Mouse (Mus musculus): ENCODE data around the gene Sema3c. TPM values are rescaled to one million over a fixed set of nuclear protein-coding genes. Genes with fewer than 3 reads are reported as not detected.
"Not testable (repeated sequence)": the region's sequence is repeated elsewhere in the genome, so short reads cannot be mapped to it uniquely, and the experiment has no call there.

The Sema3c gene
- 32.8 and 33.1 TPM in 2 replicates for polyA plus RNA-seq (2016; fragmentation: Nextera tagmentation; extraction: Ambion mirVana)

DNA sequence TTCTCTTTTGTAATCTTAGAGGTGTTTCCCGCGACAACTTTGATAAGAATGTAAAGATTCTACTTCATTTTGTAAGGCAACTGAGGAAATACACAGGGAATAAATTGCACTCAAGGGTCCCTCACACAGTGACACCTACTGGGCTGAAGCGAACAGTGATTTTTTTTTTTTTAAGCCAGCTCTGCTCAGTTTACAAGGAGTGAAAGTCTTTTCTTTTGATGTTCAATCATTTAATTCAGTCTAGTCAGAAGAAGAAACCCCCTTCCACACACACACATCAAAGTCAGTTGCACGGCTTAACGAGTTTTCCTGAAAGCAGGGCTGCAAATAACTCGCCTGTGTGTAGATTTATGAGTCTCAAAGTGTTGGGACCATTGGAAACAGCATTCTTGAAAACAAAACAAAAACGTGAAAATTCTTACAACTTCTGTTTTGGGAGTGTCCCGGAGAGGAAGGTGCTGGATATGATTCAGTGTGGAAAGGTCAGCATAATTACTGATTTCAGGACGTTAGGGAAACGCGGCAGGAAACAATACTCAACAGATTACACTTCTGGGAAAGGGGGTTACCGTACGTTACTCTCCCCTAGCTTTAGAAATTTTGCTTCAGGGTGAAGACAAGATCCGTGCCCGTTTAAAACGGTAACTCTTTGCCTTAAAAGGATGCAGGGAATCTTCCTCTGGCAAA lies at the start of gene Sema3c:
Gene Sema3c (plus strand): TSS at position 588 of the 687 bp plus-strand sequence.
- 1% methylated on average over 16 of the region's 16 CpGs for WGBS
- Histone ChIP-seq H3K27ac (ENCODE audit: poor library complexity, severe bottlenecking) (peak within 1 kb of the TSS; percentile 50), H3K9me3 (replicated peaks) (no peaks in the 10 kb centered on the region), H3K27me3 (replicated peaks) (no peaks in the 10 kb centered on the region), H3K4me2 (peak within 1 kb of the TSS; percentile 79), H3K4me3 (peak within 1 kb of the TSS; percentile 57), H3K4me1 (replicated peaks) (no peaks in the 10 kb centered on the region), H3K36me3 (no peaks in the 10 kb centered on the region), H3K9ac (peak within 1 kb of the TSS; percentile 69)
- ATAC-seq (ENCODE audit: insufficient number of reproducible peaks, low FRiP score) = peak; percentile 46; the same call in 1 of the 2 replicates

DNA sequence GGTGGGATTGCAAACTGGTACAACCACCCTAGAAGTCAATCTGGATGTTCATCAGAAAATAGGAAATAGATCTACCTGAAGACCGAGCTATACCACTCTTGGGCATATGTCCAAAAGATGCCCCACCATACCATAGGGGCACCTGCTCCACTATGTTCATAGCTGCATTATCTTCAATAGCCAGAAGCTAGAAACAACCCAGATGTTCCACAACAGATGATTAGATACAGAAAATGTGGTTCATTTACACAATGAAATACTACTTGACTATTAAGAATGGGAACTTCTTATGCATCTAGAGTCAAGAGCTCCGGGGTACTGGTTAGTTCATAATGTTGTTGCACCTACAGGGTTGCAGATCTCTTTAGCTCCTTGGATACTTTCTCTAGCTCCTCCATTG lies 42.9 kb upstream of the Sema3c start:
- ATAC-seq (ENCODE audit: insufficient number of reproducible peaks, low FRiP score) = not testable (repeated sequence)
- WGBS = 89% methylated on average over 2 of the region's 2 CpGs

DNA sequence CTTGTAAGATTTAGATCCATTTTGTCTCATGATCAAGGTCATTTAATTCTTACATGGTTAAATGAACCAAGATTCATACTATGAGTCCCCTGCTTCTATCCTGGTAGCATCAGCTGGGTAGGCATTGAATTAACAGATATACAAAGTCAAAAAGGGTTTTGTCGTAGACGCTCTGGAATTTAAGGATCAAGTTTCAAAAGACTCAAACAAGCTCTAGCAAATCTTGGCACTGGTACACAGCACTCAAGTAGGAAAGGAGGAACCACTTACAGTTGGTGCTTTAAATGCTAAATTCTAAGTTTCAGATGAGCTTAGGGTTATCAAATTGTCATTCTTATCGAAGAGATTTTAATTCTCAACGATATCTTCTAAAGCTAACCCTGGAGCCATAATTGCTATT lies 30.9 kb upstream of the Sema3c start:
- Histone ChIP-seq H3K27me3 (replicated peaks) (no peaks in the 10 kb centered on the region), H3K9me3 (replicated peaks) (no peaks in the 10 kb centered on the region), H3K4me2 (no peak overlapping the region), H3K27ac (ENCODE audit: poor library complexity, severe bottlenecking) (no peak overlapping the region), H3K36me3 (no peaks in the 10 kb centered on the region), H3K4me3 (no peak overlapping the region), H3K9ac (no peak overlapping the region), H3K4me1 (replicated peaks) (no peaks in the 10 kb centered on the region)
- ATAC-seq (ENCODE audit: insufficient number of reproducible peaks, low FRiP score) = no peak
- WGBS = 73% methylated on average over 4 of the region's 4 CpGs

More for the DNA sequence above, 42.9 kb upstream of the Sema3c start:
- not testable (repeated sequence) for H3K4me2 ChIP-seq; H3K36me3 ChIP-seq; H3K4me1 ChIP-seq (replicated peaks); H3K9me3 ChIP-seq (replicated peaks); H3K4me3 ChIP-seq; H3K27ac ChIP-seq (ENCODE audit: poor library complexity, severe bottlenecking); H3K9ac ChIP-seq; H3K27me3 ChIP-seq (replicated peaks)

DNA sequence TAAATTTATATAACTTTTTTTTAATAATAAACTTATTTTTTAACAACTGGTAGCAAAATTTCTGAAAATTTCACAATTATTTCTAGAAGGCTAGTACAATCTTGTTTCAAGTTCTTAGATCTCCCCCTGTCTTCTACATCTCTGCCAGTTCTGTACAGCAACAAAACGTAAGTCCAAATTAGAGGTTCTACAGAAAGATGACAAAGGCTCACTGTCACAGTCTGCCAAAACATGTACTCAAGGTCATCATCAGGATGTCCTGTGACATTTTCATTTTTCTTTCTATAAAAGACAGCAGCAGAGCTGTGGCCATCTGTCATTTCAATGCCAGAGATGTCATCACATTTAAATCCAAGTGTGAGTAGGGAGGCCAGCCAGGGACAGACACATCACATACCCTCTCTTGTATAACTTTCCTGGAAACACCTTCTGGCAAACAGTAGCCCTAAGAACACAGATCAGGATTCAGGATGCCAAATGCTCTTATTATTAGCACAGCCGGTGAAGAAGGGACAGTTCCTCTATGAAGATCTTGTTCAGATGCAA lies 29.1 kb upstream of the Sema3c start:
- Histone ChIP-seq H3K4me3 (no peak overlapping the region), H3K4me2 (no peak overlapping the region), H3K36me3 (no peaks in the 10 kb centered on the region), H3K9ac (no peak overlapping the region), H3K27me3 (replicated peaks) (no peaks in the 10 kb centered on the region), H3K9me3 (replicated peaks) (no peaks in the 10 kb centered on the region), H3K4me1 (replicated peaks) (no peaks in the 10 kb centered on the region), H3K27ac (ENCODE audit: poor library complexity, severe bottlenecking) (no peak overlapping the region)
- ATAC-seq (ENCODE audit: insufficient number of reproducible peaks, low FRiP score) = no peak
- 80% methylated on average over 2 of the region's 2 CpGs for WGBS

DNA sequence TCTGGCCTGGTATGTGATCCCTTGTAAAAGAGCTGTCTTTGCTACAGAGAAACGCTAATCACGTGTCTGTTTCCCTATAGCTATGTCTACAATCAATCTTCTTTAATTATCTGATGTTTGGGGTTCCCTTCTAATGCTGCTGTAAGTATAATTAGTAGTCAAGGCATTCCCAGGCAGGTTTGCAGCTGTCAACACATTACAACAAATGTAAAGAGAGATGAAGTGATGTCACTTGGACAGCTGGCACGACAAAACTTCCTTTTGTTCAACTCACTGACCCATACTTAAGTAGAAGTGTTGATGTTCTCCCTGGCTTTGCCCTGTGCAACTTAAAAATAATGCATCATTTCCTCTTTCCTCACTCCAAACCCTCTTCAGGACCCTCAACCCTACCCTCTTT lies 22.4 kb upstream of the Sema3c start:
- Histone ChIP-seq H3K9ac (no peak overlapping the region), H3K4me2 (no peak overlapping the region), H3K4me3 (no peak overlapping the region), H3K4me1 (replicated peaks) (peaks cover 8% of the 10 kb centered on the region), H3K27ac (ENCODE audit: poor library complexity, severe bottlenecking) (no peak overlapping the region), H3K36me3 (no peaks in the 10 kb centered on the region), H3K9me3 (replicated peaks) (no peaks in the 10 kb centered on the region), H3K27me3 (replicated peaks) (no peaks in the 10 kb centered on the region)
- no peak for ATAC-seq (ENCODE audit: insufficient number of reproducible peaks, low FRiP score)
- WGBS = 41% methylated on average over 3 of the region's 3 CpGs

DNA sequence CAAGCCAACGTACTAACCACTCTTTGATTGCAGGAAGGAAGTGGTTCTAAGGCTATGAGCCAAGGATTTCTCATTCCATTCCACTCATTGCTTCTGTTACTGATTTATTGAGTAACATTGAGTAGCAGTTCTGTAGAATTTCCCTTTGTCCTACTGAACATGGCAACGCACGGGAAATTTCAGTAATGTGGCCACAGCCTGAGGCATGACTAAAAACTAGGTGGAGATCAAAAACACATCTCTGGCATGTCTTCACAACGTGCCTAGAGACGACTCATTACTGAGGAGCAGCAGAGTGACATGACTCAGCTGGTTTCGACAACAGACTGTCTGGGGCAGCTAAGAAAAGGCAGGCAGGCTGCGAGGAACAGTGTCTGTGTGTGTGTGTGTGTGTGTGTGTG lies 18.0 kb upstream of the Sema3c start:
- Histone ChIP-seq H3K4me1 (replicated peaks) (peaks cover 8% of the 10 kb centered on the region), H3K9ac (no peak overlapping the region), H3K4me3 (no peak overlapping the region), H3K27me3 (replicated peaks) (no peaks in the 10 kb centered on the region), H3K36me3 (no peaks in the 10 kb centered on the region), H3K4me2 (no peak overlapping the region), H3K27ac (ENCODE audit: poor library complexity, severe bottlenecking) (no peak overlapping the region), H3K9me3 (replicated peaks) (no peaks in the 10 kb centered on the region)
- no peak; the same call in 1 of the 2 replicates for ATAC-seq (ENCODE audit: insufficient number of reproducible peaks, low FRiP score)
- 30% methylated on average over 7 of the region's 7 CpGs for whole genome bisulfite sequencing

DNA sequence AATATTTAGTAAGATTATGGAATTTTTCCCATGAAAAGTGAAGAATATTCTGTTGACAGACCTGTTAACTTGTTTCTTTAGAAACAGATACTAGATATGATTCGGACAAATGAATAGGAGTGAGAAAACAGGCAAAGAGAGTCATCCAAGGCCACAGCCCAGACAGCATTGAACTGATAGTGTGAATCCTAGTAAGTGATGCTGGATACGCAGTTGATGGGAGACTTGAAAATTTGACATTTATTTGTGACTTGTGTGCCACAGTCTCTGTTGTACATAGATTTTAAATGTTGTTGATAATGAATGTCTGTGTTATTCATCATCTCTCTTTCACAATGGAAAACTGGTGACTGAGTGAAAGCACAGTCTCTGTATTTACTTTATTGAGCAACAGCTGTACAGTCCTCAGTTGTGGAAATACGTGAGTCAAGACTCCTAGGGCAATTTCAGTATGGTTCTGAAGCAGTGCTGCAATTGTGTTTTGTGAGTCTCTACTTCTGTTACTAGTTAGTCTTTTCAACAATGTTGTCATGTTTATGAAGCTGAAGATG lies 17.3 kb upstream of the Sema3c start:
- WGBS = 82% methylated on average over 3 of the region's 3 CpGs
- H3K27me3 ChIP-seq (replicated peaks) = no peaks in the 10 kb centered on the region
- H3K27ac ChIP-seq (ENCODE audit: poor library complexity, severe bottlenecking) = no peak overlapping the region
- no peak for ATAC-seq (ENCODE audit: insufficient number of reproducible peaks, low FRiP score)
- H3K4me1 ChIP-seq (replicated peaks) = peaks cover 8% of the 10 kb centered on the region
- no peak overlapping the region for H3K4me3 ChIP-seq
- H3K9me3 ChIP-seq (replicated peaks) = no peaks in the 10 kb centered on the region
- no peak overlapping the region for H3K4me2 ChIP-seq
- no peak overlapping the region for H3K9ac ChIP-seq
- no peaks in the 10 kb centered on the region for H3K36me3 ChIP-seq

DNA sequence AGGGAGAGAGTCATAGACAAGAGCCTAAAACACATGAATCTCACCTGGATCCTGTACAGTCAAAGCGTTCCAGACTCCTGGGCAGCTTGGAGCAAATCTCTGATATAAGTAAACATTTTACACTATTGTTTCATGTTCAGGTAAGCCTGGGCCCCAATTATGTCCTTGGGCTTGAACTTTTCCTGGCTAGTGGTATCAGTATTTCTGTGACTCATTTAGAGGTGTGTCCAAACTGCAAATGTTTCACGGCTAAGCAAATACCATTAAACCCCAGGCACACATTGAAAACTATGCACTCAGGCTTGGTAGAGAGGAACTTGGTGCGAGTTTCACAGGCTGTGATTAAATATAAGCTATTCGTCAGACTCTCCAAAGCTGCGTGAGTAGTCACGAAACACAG lies 2.5 kb upstream of the Sema3c start:
- no peaks in the 10 kb centered on the region for H3K9me3 ChIP-seq (replicated peaks)
- H3K27ac ChIP-seq (ENCODE audit: poor library complexity, severe bottlenecking) = no peak overlapping the region
- no peak for ATAC-seq (ENCODE audit: insufficient number of reproducible peaks, low FRiP score)
- no peaks in the 10 kb centered on the region for H3K4me1 ChIP-seq (replicated peaks)
- no peaks in the 10 kb centered on the region for H3K36me3 ChIP-seq
- no peak overlapping the region for H3K4me2 ChIP-seq
- H3K27me3 ChIP-seq (replicated peaks) = no peaks in the 10 kb centered on the region
- H3K9ac ChIP-seq = no peak overlapping the region
- no peak overlapping the region for H3K4me3 ChIP-seq
- 75% methylated on average over 6 of the region's 6 CpGs for WGBS

DNA sequence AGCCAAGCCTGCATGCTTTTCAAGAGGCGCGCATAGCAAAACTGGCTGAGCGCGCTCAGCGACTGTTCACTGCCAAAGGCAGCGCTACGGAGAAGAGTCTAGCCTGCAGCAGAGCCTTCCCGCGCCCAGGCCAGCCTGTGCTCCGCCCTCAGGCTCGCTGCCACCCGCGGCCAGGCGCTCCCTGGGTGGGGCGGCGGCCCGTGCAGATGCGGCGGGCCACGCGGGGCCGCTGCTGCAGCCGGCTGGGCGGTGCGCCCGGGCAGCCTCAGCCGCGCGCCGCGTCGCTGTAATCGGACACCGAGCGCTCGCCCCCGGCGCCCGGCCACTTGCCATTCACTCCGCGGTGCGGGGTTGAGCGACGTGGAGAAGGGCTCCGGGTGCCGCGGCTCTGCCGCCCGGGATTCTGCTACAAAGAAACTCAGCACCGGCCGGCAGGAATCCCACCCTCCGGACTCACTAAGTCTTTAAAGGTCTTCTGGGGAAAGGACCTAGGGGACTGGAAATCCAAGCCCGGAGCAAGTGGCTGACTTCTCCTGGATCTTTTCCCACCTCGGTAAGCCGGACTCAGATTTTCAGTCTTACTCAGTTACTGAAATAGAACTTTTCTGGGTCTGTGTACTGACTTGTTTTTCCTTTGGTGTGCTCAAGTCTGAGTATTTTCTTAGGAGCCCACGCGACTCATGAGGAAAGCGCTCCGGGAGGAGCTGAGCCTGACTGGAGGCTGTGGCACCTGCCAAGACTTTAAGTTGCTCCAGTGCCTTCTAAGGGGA lies 517 bp downstream of the Sema3c start:
- Histone ChIP-seq H3K36me3 (no peaks in the 10 kb centered on the region), H3K9me3 (replicated peaks) (no peaks in the 10 kb centered on the region), H3K4me1 (replicated peaks) (no peaks in the 10 kb centered on the region), H3K9ac (peak overlapping the region; percentile 69), H3K27me3 (replicated peaks) (no peaks in the 10 kb centered on the region), H3K4me3 (peak overlapping the region; percentile 57), H3K27ac (ENCODE audit: poor library complexity, severe bottlenecking) (peak overlapping the region; percentile 50), H3K4me2 (peak overlapping the region; percentile 79)
- ATAC-seq (ENCODE audit: insufficient number of reproducible peaks, low FRiP score) = peak; percentile 88
- 1% methylated on average over 59 of the region's 59 CpGs for WGBS

DNA sequence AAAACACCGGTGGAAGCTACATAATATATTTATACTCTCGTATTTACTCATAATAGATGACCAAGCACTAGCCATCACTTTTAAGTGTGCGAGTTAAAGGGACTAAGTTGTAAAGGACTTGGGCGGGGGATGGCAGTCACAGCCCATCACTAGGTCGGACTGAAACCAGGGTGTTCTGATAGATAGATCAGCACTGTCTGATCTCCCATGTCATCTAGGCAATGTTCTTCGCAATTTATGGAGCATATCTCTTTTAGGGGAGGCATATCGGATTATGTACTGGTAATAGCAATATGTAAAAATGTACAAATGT lies 1.1 kb downstream of the Sema3c start:
- H3K36me3 ChIP-seq = no peaks in the 10 kb centered on the region
- 28% methylated on average over 7 of the region's 7 CpGs for WGBS
- no peaks in the 10 kb centered on the region for H3K27me3 ChIP-seq (replicated peaks)
- H3K4me2 ChIP-seq = peak overlapping the region; percentile 79
- ATAC-seq (ENCODE audit: insufficient number of reproducible peaks, low FRiP score) = 0 out of 2 replicates have a peak, but pooled peaks have one; percentile 19
- peak overlapping the region; percentile 57 for H3K4me3 ChIP-seq
- no peaks in the 10 kb centered on the region for H3K4me1 ChIP-seq (replicated peaks)
- H3K9me3 ChIP-seq (replicated peaks) = no peaks in the 10 kb centered on the region
- no peak overlapping the region for H3K27ac ChIP-seq (ENCODE audit: poor library complexity, severe bottlenecking)
- peak overlapping the region; percentile 69; the same call in 1 of the 2 replicates for H3K9ac ChIP-seq

DNA sequence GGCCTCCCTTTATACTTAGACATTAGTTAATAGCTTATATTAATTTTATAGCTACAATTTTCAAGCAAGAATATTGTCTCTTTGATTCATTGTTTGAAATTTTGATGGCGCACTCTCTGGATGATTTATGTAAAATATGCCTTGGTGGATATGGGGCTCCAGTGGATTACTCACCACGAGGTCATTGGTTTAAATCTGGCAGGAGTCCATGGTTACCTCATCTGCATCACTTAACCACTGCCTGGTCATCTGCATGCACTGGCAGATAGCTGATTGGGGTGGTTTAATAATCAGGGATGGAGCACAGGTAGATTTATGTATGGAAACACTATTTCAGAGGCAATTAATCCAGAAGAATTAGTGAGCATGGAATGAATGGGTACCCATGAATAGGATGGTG lies 2.0 kb downstream of the Sema3c start:
- whole genome bisulfite sequencing = 50% methylated on average over 2 of the region's 2 CpGs
- H3K4me3 ChIP-seq = no peak overlapping the region
- H3K9ac ChIP-seq = no peak overlapping the region

More for the DNA sequence above, 2.0 kb downstream of the Sema3c start:
- H3K27me3 ChIP-seq (replicated peaks) = no peaks in the 10 kb centered on the region
- H3K9me3 ChIP-seq (replicated peaks) = no peaks in the 10 kb centered on the region
- no peak overlapping the region for H3K27ac ChIP-seq (ENCODE audit: poor library complexity, severe bottlenecking)
- H3K36me3 ChIP-seq = no peaks in the 10 kb centered on the region
- no peak overlapping the region; the same call in 1 of the 2 replicates for H3K4me2 ChIP-seq
- ATAC-seq (ENCODE audit: insufficient number of reproducible peaks, low FRiP score) = no peak
- H3K4me1 ChIP-seq (replicated peaks) = no peaks in the 10 kb centered on the region
